Mouse (Mus musculus): ENCODE measurements around the gene Sept8.

- TF ChIP-seq CTCF (IDR thresholded peaks at IDR 0.05; ENCODE audit: control insufficient read depth, insufficient read depth, low read length) (no peak), POLR2A (IDR thresholded peaks at IDR 0.05; ENCODE audit: borderline replicate concordance, control insufficient read depth, low read depth, low read length) (no peak)
Measured at GRCm38 (mm10) chr11:53502039-53502765, 16.9 kb upstream of the Sept8 start.

All from bone marrow, adult 2 months (tissue).